Mouse (Mus musculus): Measurements from ENCODE around the gene Taz. TPM values are rescaled to one million over a fixed set of nuclear protein-coding genes. Genes with fewer than 3 reads are reported as not detected.

Gene Taz
- polyA plus RNA-seq, 1 experiment from 2014 or later: 93.6 TPM

DNA sequence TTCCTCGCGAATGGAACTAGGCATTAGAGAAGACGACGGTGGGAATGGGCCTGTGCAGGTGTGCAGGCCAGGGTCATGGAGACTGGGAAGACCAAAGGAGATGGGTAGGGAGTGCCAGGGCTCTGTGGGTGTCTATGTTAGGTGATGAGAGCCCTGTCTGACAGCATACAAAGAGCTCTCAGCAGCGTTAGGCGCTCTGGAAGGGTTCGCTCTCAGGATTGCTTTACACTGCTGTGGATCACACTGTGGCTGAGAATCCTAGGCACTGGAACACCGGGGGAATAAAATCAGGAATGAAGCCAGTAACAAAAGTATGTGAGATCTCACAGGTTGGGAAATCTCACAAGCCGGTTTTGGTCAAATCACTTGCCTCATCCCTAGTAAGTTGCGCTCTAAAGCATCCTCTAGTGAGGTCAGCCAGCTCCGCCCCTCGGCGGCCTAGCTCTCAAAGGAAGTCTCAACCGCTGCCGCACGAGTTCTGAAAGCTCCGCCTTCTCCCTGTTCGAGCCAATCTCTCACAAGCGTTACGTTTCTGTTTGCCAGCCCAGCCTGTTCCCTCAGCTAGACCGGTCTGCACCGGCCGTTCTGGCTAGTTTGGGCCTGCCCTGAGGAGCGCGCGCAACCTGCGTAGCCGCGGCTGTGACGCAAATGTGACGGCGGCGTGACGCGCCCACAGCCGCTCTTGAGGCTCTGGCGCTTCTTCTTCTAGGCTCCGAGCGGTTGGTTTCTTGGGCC is 27.4 kb upstream of the Taz start, which contains the start of gene Emd:
Emd (plus strand) TSS at position 535 of the 735 bp plus-strand sequence.
- no peaks in the 10 kb centered on the region for H3K9me3 ChIP-seq
- peak within 1 kb of the TSS; percentile 58 for H3K4me3 ChIP-seq
- peak within 1 kb of the TSS; percentile 63 for H3K4me2 ChIP-seq (replicated peaks)
- H3K27me3 ChIP-seq: no peaks in the 10 kb centered on the region
- peaks cover 14% of the 10 kb centered on the region for H3K4me1 ChIP-seq
- peak; percentile 97 for ATAC-seq (replicated peaks)
- H3K36me3 ChIP-seq: 0 out of 2 replicates have a peak, but pooled peaks cover 3% of the 10 kb centered on the region
- 24% methylated on average over 39 of the region's 39 CpGs for WGBS
- peak within 1 kb of the TSS; percentile 73 for H3K9ac ChIP-seq (replicated peaks)
- peak within 1 kb of the TSS; percentile 92 for H3K27ac ChIP-seq (replicated peaks)

DNA sequence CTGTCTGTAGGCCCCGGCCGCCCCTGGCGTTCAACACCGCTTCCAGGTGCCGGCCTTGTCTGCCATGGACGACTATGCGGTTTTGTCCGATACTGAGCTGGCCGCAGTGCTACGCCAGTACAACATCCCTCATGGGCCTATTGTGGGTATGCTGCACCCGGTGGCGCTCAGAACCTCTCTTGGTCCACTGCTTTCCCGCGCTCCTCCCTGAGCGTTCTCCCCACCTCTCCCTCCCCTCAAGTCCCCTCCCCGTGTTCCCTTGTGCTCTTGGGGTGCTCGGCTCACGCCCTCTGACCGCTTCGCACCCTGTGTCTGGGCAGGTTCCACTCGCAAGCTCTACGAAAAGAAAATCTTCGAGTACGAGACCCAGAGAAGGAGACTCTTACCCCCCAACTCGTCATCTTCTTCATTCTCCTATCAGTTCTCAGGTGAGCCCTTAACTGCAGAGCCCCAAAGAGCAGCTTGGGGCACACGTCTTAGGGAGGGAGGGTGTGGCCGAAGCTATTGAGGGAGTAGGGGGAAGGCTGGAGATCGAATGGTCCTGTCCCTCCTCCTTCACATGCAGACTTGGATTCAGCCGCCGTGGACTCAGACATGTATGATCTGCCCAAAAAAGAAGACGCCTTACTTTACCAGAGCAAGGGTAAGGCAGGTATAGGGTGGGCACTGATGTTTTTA is 26.7 kb upstream of the Taz start:
- peak overlapping the region; percentile 73 for H3K9ac ChIP-seq (replicated peaks)
- peak overlapping the region; percentile 63 for H3K4me2 ChIP-seq (replicated peaks)
- peak overlapping the region; percentile 92 for H3K27ac ChIP-seq (replicated peaks)
- peak overlapping the region; percentile 58 for H3K4me3 ChIP-seq
- no peaks in the 10 kb centered on the region for H3K9me3 ChIP-seq
- peaks cover 14% of the 10 kb centered on the region for H3K4me1 ChIP-seq
- ATAC-seq (replicated peaks): no peak; the same call in none of the 2 replicates
- H3K36me3 ChIP-seq: 0 out of 2 replicates have a peak, but pooled peaks cover 3% of the 10 kb centered on the region
- no peaks in the 10 kb centered on the region for H3K27me3 ChIP-seq
- WGBS: 22% methylated on average over 31 of the region's 31 CpGs

- whole genome bisulfite sequencing: 94% methylated on average over 3 of the region's 3 CpGs
- H3K27me3 ChIP-seq: no peaks in the 10 kb centered on the region
These were observed 24.0 kb upstream of the Taz start for GRCm38 (mm10) chrX:74257746-74258145.

DNA sequence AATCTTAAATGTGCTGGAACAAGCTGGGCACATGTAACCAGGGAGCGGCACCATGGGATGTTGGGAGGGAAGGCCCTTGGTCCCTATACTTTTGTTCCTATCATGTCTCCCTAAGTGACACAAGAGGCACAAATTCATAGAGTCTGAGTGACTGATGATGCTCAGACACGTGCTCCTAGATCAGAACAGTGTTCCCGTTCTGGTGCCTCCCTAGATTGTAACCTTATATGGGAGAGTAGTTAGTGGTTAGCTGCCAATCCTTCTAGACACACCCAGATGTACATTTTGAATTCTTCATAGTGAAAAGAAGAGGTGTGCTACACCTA is 12.0 kb upstream of the Taz start:
- WGBS: 27% methylated on average over 3 of the region's 3 CpGs
- no peaks in the 10 kb centered on the region for H3K27me3 ChIP-seq
- H3K9ac ChIP-seq (replicated peaks): peak overlapping the region; percentile 55
- peaks cover 4% of the 10 kb centered on the region; the same call in 1 of the 2 replicates for H3K36me3 ChIP-seq
- H3K9me3 ChIP-seq: no peaks in the 10 kb centered on the region
- peak overlapping the region; percentile 95 for H3K27ac ChIP-seq (replicated peaks)
- H3K4me2 ChIP-seq (replicated peaks): peak overlapping the region; percentile 48
- peak overlapping the region; percentile 61 for H3K4me3 ChIP-seq
- peak; percentile 30; the same call in 1 of the 2 replicates for ATAC-seq (replicated peaks)
- peaks cover 13% of the 10 kb centered on the region for H3K4me1 ChIP-seq

More at GRCm38 (mm10) chrX:74257746-74258145, 24.0 kb upstream of the Taz start:
- no peak overlapping the region for H3K27ac ChIP-seq (replicated peaks)
- H3K4me1 ChIP-seq: peaks cover 14% of the 10 kb centered on the region
- H3K36me3 ChIP-seq: 0 out of 2 replicates have a peak, but pooled peaks cover 3% of the 10 kb centered on the region
- no peak overlapping the region for H3K4me2 ChIP-seq (replicated peaks)
- no peak for ATAC-seq (replicated peaks)
- no peaks in the 10 kb centered on the region for H3K9me3 ChIP-seq
- H3K4me3 ChIP-seq: no peak overlapping the region
- H3K9ac ChIP-seq (replicated peaks): no peak overlapping the region

DNA sequence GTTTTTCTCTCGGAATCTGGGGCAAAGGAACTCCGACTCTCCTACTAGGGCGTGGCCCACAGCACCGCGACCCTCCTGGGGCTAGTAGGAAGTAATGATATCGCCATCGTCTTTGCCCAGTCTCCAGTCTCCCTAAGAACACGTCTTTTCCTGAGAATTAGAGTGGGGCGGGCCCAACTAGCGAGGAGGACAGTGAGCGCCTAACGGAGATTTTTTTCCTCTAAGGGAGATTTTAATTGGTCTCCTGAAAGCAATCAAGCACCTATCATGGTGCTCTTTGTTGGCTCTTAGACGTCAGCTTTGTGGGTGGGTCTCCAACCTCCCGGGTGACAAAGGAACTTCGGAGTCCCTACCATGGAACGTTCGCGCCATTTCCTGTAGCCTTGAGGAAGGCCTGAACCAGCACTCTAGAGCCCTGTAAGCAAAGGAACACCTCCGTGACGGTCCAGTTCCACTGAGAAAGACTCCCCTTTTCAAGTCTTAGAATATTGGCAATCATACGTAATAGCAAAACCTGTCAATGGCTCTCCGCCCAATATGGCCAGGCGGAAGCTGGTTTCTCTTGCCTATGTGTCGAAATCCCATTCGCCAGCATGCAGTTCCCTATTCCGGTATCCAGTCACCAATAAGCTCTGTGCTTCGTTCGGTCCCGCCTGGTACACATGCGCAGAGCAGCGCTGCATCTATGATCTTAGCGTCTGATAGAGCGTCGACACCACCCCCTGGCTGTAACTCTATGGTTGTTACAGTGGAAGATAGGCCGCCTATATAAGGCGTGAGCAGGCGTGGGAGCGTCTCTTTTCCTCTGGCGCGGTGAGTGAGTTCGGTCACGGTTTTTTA is 11.4 kb upstream of the Taz start, which contains the start of gene Rpl10:
Rpl10 (plus strand) TSS at position 751 of the 840 bp plus-strand sequence.
- ATAC-seq (replicated peaks): peak; percentile 97
- Histone ChIP-seq H3K36me3 (peaks cover 4% of the 10 kb centered on the region; the same call in 1 of the 2 replicates), H3K9ac (replicated peaks) (peak within 1 kb of the TSS; percentile 70), H3K4me3 (peak within 1 kb of the TSS; percentile 61), H3K4me1 (peaks cover 13% of the 10 kb centered on the region), H3K27ac (replicated peaks) (peak within 1 kb of the TSS; percentile 95), H3K27me3 (no peaks in the 10 kb centered on the region), H3K9me3 (no peaks in the 10 kb centered on the region), H3K4me2 (replicated peaks) (peak within 1 kb of the TSS; percentile 49)
- 22% methylated on average over 42 of the region's 42 CpGs for WGBS

DNA sequence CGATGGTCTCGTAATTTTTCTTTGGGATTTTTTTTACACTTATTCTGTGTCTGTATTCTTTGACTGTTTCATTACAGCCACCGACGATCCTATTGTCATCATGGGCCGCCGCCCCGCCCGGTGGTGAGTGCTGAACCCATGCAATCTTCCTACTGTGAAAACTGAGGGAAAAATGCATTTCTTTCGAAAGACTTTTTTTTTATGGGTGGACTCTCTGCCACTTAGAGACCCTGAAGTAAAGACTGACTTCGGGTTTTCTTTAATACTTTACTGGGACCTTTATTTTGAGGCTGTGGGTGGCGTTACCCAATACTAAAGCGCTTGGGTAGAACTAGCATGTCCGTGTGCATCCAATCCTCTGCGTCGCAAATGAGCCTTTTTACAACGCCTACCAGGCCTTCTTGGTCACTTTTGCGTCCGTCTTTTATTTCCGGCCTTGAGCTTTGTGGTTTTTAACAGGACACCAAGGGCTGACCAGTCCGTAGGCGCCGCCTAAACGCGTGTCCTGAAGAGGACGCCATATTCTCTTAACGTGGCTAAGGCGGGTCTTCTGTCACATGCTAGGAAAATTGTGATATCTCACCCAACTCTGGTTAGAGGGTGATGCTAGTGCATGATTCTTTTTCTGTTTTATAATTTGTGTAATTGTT is 10.7 kb upstream of the Taz start:
- no peaks in the 10 kb centered on the region for H3K27me3 ChIP-seq
- ATAC-seq (replicated peaks): 0 out of 2 replicates have a peak, but pooled peaks have one; percentile 0
- peak overlapping the region; percentile 95 for H3K27ac ChIP-seq (replicated peaks)
- 18% methylated on average over 27 of the region's 27 CpGs for WGBS
- peak overlapping the region; percentile 49 for H3K4me2 ChIP-seq (replicated peaks)
- peak overlapping the region; percentile 61 for H3K4me3 ChIP-seq
- peaks cover 4% of the 10 kb centered on the region; the same call in 1 of the 2 replicates for H3K36me3 ChIP-seq
- peaks cover 13% of the 10 kb centered on the region for H3K4me1 ChIP-seq
- H3K9me3 ChIP-seq: no peaks in the 10 kb centered on the region
- H3K9ac ChIP-seq (replicated peaks): peak overlapping the region; percentile 70

- WGBS: 29% methylated on average over 10 of the region's 10 CpGs
- H3K4me2 ChIP-seq (replicated peaks): no peak overlapping the region
- H3K27ac ChIP-seq (replicated peaks): no peak overlapping the region
- H3K9me3 ChIP-seq: no peaks in the 10 kb centered on the region
- no peak for ATAC-seq (replicated peaks)
- no peaks in the 10 kb centered on the region for H3K27me3 ChIP-seq
- no peak overlapping the region for H3K4me3 ChIP-seq
- no peak overlapping the region for H3K9ac ChIP-seq (replicated peaks)
- peaks cover 13% of the 10 kb centered on the region for H3K4me1 ChIP-seq
- H3K36me3 ChIP-seq: peaks cover 4% of the 10 kb centered on the region; the same call in 1 of the 2 replicates
These were observed 8.0 kb upstream of the Taz start for GRCm38 (mm10) chrX:74273422-74274322.

DNA sequence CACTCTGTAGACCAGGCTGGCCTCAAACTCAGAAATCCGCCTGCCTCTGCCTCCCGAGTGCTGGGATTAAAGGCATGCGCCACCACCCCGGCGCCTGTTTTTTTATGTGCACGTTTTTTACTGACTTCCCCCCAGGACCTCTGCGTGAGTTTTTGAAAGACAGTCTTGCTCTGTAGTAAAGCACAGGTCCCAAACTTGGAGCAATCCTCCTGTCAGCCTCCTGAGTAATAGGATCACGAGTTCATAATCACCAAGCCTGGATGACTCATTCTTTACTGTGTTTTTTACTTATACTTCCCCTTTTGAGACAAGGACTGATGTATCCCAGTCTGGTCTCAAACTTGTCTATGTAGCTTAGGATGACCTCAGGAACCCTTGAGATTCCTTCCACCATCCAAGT is 3.8 kb upstream of the Taz start:
- Histone ChIP-seq H3K9me3 (no peaks in the 10 kb centered on the region), H3K4me3 (no peak overlapping the region), H3K4me2 (replicated peaks) (no peak overlapping the region), H3K27me3 (no peaks in the 10 kb centered on the region), H3K9ac (replicated peaks) (no peak overlapping the region), H3K36me3 (peaks cover 4% of the 10 kb centered on the region; the same call in 1 of the 2 replicates), H3K27ac (replicated peaks) (no peak overlapping the region), H3K4me1 (peaks cover 8% of the 10 kb centered on the region)
- WGBS: 75% methylated on average over 8 of the region's 8 CpGs
- no peak for ATAC-seq (replicated peaks)

DNA sequence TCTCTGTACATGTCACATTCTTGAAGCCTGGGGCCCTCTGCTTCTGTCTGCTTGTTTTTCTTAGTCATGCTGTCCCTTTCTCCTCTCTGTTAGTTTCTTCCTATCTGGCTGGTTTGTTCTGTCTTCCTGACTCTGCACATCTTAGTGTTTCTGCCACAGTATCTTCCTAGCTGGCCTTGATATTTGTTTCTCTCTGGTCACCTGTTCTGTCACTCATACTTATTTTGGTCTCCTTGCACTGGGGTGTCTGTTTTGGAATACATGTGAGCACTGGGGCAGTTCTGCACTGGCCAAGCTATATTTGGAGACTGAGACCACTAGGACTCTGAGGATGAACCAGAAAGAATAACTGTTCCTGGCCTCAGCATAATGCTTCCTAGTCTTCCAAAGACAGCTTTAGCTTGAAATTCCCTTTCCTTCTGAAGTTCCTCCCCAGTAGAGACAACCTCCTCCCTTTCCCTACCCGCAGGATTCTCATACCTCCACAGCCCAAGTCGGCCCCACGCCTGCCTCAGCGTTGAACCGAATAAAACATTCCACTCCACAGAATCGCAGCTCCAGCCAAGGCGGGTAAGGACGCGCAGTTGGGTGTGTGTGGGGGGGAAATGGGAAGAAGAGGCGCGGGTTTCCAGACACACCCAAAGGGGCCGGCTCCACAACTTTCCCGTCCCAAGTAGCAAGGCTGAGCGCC is 526 bp upstream of the Taz start:
- H3K9me3 ChIP-seq: no peaks in the 10 kb centered on the region
- ATAC-seq (replicated peaks): 0 out of 2 replicates have a peak, but pooled peaks have one; percentile 2
- no peaks in the 10 kb centered on the region for H3K27me3 ChIP-seq
- peak overlapping the region; percentile 51 for H3K4me3 ChIP-seq
- peak overlapping the region; percentile 86; the same call in 1 of the 2 replicates for H3K27ac ChIP-seq (replicated peaks)
- H3K9ac ChIP-seq (replicated peaks): peak overlapping the region; percentile 71
- WGBS: 9% methylated on average over 14 of the region's 14 CpGs
- peaks cover 19% of the 10 kb centered on the region for H3K4me1 ChIP-seq
- H3K36me3 ChIP-seq: no peaks in the 10 kb centered on the region
- H3K4me2 ChIP-seq (replicated peaks): peak overlapping the region; percentile 67
